Mouse (Mus musculus): ENCODE measurements around the gene Mrfap1.

DNA sequence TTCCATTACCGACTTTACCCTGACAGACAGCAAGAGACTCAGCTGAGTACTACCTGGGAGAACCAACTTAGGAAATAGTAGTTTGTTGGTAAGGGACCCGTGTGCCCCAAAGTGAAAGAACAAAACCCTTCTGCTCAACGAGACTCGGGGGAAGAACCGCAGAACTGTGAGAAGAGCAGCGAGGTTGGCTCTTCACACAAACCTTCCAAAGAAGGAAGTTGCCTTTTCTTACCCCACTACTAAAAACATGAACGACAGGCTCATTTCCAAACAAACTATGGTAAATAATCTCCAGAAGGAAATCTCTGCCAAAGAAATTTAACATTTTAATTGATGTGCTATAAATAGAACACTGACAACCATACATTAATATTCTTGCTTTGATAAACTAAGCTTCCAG is 49.5 kb downstream of the Mrfap1 start:
- TF ChIP-seq CTCF (IDR thresholded peaks at IDR 0.05; ENCODE audit: borderline replicate concordance, control insufficient read depth, extremely low read depth, insufficient read depth, low read length, poor library complexity) (no peak), POLR2A (IDR thresholded peaks at IDR 0.05; ENCODE audit: control insufficient read depth, extremely low read depth, insufficient read depth, low read length, poor library complexity) (no peak)

Data from thymus, adult 2 months (tissue).